Comparison of ENCODE assay signal across 14 mouse cellular contexts in the genomic region with DNA sequence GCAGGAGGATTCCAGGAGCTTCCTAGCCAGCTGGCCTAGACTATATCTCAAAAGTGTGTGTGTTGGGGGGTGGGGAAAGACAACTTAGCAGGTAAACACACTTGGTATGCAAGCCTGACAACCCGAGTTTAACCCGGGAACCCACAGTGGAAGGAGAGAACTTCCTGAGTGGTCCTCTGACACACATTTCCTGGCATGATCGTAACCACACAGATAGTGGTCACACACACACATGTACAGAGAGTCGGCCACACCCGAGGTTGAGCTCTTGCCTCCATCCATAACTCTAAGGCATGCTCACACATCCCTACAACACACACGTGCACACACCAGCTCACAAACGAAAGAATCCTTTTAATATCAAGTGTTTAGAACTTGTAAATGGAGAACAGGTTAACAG.
"Had no signal": no experiment of that assay in that cellular context is flagged by ENCODE, and none has a peak within 500 bp of the region (broad histone marks: within the 10 kb centered on the region; RNA-seq: fewer than 3 reads in every experiment).

No protein-coding gene starts in this region.

- H3K36me3 ChIP-seq: midbrain, embryonic 15.5 days; stomach, embryonic 15.5 days had no signal

- H3K27ac ChIP-seq: kidney, embryonic 15.5 days; limb, embryonic 10.5 days; liver, embryonic 12.5 days; midbrain, embryonic 10.5 days; midbrain, embryonic 15.5 days; neural tube, embryonic 13.5 days; stomach, embryonic 15.5 days had no signal

- H3K4me2 ChIP-seq: kidney, embryonic 15.5 days; liver, embryonic 12.5 days; lung, embryonic 14.5 days; midbrain, embryonic 15.5 days; neural tube, embryonic 13.5 days; stomach, embryonic 15.5 days had no signal

- H3K9me3 ChIP-seq: kidney, embryonic 15.5 days; limb, embryonic 10.5 days; liver, embryonic 12.5 days; midbrain, embryonic 10.5 days; midbrain, embryonic 15.5 days; neural tube, embryonic 13.5 days; stomach, embryonic 15.5 days had no signal

- DNase-seq: kidney, adult 2 months; kidney, postnatal 14 days; lung, embryonic 14.5 days; lung, postnatal 10 days; lung, postnatal 4 days; retina, postnatal 1 day; right cerebral cortex, postnatal 14 days had no signal

- H3K9ac ChIP-seq: kidney, embryonic 15.5 days; liver, embryonic 12.5 days; lung, embryonic 14.5 days; midbrain, embryonic 15.5 days; neural tube, embryonic 13.5 days; stomach, embryonic 15.5 days had no signal

- H3K4me1 ChIP-seq: midbrain, embryonic 15.5 days; stomach, embryonic 15.5 days had no signal

- H3K4me3 ChIP-seq: kidney, embryonic 15.5 days; limb, embryonic 10.5 days; liver, embryonic 12.5 days; midbrain, embryonic 10.5 days; midbrain, embryonic 15.5 days; neural tube, embryonic 13.5 days; stomach, embryonic 15.5 days had no signal

- ATAC-seq: liver, embryonic 12.5 days; midbrain, embryonic 15.5 days had no signal

- H3K27me3 ChIP-seq: kidney, embryonic 15.5 days; liver, embryonic 12.5 days; midbrain, embryonic 15.5 days; neural tube, embryonic 13.5 days; stomach, embryonic 15.5 days had no signal
